Mouse (Mus musculus): ENCODE results near the gene Igf2bp2. TPM values are rescaled to one million over a fixed set of nuclear protein-coding genes. Genes with fewer than 3 reads are reported as not detected.

The Igf2bp2 gene
- total and polyA plus RNA-seq, 2 experiments = 0.37 to 0.81 TPM

- no peak for TF ChIP-seq POLR2A (IDR thresholded peaks at IDR 0.05; ENCODE audit: extremely low read depth, insufficient read depth, low read length)
- no peak for TF ChIP-seq CTCF (IDR thresholded peaks at IDR 0.05; ENCODE audit: low read depth, low read length)
- no peak overlapping the region for H3K9ac ChIP-seq (ENCODE audit: low read depth, low read length)
- no peak overlapping the region for H3K27ac ChIP-seq (replicated peaks; ENCODE audit: insufficient read depth, low read depth, low read length)
- H3K4me1 ChIP-seq (ENCODE audit: control insufficient read depth, insufficient read depth, low read length) = no peaks in the 10 kb centered on the region
- WGBS = 75% methylated on average over 4 of the region's 4 CpGs
- no peaks in the 10 kb centered on the region for H3K36me3 ChIP-seq (ENCODE audit: control insufficient read depth, insufficient read depth, low read length)
- DNase-seq (ENCODE audit: extremely low read depth, low read depth, low spot score) = no peak
- no peak overlapping the region for H3K4me3 ChIP-seq (ENCODE audit: insufficient read depth, low read depth, low read length)
- no peaks in the 10 kb centered on the region for H3K27me3 ChIP-seq (ENCODE audit: control insufficient read depth, insufficient read depth, low read length)
- H3K79me2 ChIP-seq (ENCODE audit: control insufficient read depth, insufficient read depth, low read length) = no peaks in the 10 kb centered on the region
These were observed 100.8 kb downstream of the Igf2bp2 start for GRCm38 (mm10) chr16:22062284-22062683.

DNA sequence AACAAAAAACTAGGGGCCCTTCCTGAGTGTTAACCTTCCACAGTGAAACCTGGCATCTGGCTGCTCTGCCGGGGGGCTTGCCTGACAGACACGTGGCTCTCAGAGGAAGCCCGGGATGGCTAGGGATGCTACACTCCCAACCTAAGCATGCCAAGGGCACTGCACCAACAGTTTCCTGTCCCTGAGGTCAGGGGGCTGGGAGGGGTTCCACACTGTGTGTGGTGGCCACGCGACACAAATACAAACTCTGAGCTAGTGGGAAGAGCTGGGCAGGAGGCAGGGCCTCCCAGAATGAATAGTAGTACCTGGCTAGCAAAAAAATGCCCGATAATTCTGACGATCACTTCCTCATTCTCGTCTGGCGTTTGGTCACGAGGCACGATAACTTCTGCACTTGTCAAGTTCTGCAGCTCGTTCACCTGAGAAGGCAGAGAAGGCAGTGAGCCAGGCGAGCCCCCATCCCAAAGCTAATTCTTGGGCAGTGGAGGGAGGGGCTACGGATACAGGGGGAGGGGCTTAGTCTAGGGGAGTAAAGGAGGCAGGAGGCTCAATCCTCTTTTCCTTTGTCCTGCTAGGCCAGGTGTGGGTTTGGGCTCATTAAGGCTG, 101.4 kb downstream of the Igf2bp2 start:
- Histone ChIP-seq H3K4me1 (ENCODE audit: control insufficient read depth, insufficient read depth, low read length) (no peaks in the 10 kb centered on the region), H3K4me3 (ENCODE audit: insufficient read depth, low read depth, low read length) (no peak overlapping the region), H3K36me3 (ENCODE audit: control insufficient read depth, insufficient read depth, low read length) (no peaks in the 10 kb centered on the region), H3K79me2 (ENCODE audit: control insufficient read depth, insufficient read depth, low read length) (no peaks in the 10 kb centered on the region), H3K9ac (ENCODE audit: low read depth, low read length) (no peak overlapping the region), H3K27me3 (ENCODE audit: control insufficient read depth, insufficient read depth, low read length) (no peaks in the 10 kb centered on the region), H3K27ac (replicated peaks; ENCODE audit: insufficient read depth, low read depth, low read length) (no peak overlapping the region)
- WGBS = 76% methylated on average over 14 of the region's 14 CpGs
- no peak for DNase-seq (ENCODE audit: extremely low read depth, low read depth, low spot score)
- TF ChIP-seq CTCF (IDR thresholded peaks at IDR 0.05; ENCODE audit: low read depth, low read length) = no peak
- TF ChIP-seq POLR2A (IDR thresholded peaks at IDR 0.05; ENCODE audit: extremely low read depth, insufficient read depth, low read length) = no peak

- H3K4me1 ChIP-seq (ENCODE audit: control insufficient read depth, insufficient read depth, low read length) = no peaks in the 10 kb centered on the region
- DNase-seq (ENCODE audit: extremely low read depth, low read depth, low spot score) = no peak
- no peak overlapping the region for H3K27ac ChIP-seq (replicated peaks; ENCODE audit: insufficient read depth, low read depth, low read length)
- no peaks in the 10 kb centered on the region for H3K79me2 ChIP-seq (ENCODE audit: control insufficient read depth, insufficient read depth, low read length)
- no peaks in the 10 kb centered on the region for H3K27me3 ChIP-seq (ENCODE audit: control insufficient read depth, insufficient read depth, low read length)
- 92% methylated on average over 10 of the region's 10 CpGs for WGBS
- H3K36me3 ChIP-seq (ENCODE audit: control insufficient read depth, insufficient read depth, low read length) = no peaks in the 10 kb centered on the region
- H3K4me3 ChIP-seq (ENCODE audit: insufficient read depth, low read depth, low read length) = no peak overlapping the region
- TF ChIP-seq CTCF (IDR thresholded peaks at IDR 0.05; ENCODE audit: low read depth, low read length) (no peak), POLR2A (IDR thresholded peaks at IDR 0.05; ENCODE audit: extremely low read depth, insufficient read depth, low read length) (no peak)
- H3K9ac ChIP-seq (ENCODE audit: low read depth, low read length) = no peak overlapping the region
These were observed 102.7 kb downstream of the Igf2bp2 start for GRCm38 (mm10) chr16:22060416-22060815.

GRCm38 (mm10) chr16:22058871-22059270, 104.2 kb downstream of the Igf2bp2 start:
- H3K4me1 ChIP-seq (ENCODE audit: control insufficient read depth, insufficient read depth, low read length) = no peaks in the 10 kb centered on the region
- no peaks in the 10 kb centered on the region for H3K27me3 ChIP-seq (ENCODE audit: control insufficient read depth, insufficient read depth, low read length)
- no peak overlapping the region for H3K27ac ChIP-seq (replicated peaks; ENCODE audit: insufficient read depth, low read depth, low read length)
- no peak for DNase-seq (ENCODE audit: extremely low read depth, low read depth, low spot score)
- WGBS = 96% methylated on average over 7 of the region's 7 CpGs
- TF ChIP-seq POLR2A (IDR thresholded peaks at IDR 0.05; ENCODE audit: extremely low read depth, insufficient read depth, low read length) (no peak), CTCF (IDR thresholded peaks at IDR 0.05; ENCODE audit: low read depth, low read length) (no peak)
- no peak overlapping the region for H3K9ac ChIP-seq (ENCODE audit: low read depth, low read length)
- H3K79me2 ChIP-seq (ENCODE audit: control insufficient read depth, insufficient read depth, low read length) = no peaks in the 10 kb centered on the region
- no peaks in the 10 kb centered on the region for H3K36me3 ChIP-seq (ENCODE audit: control insufficient read depth, insufficient read depth, low read length)
- no peak overlapping the region for H3K4me3 ChIP-seq (ENCODE audit: insufficient read depth, low read depth, low read length)

DNA sequence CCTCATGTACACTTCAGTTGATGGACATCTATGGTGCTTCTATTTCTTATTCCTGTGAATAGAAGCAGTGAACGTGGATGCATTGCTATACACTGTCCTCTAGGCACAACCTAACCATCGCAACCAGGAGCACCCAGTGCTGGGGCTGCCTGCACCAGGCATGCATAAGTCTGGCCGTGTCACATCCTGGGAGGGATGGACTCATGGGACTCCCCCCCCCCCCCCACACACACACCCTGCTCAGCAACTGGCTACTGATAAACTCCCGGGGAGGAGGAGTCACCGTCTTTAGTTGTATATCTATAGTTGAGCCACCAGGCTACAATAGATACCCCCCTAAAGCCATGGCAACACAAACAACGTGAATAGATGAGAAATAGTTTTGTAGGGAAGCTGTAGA, 105.6 kb downstream of the Igf2bp2 start:
- WGBS = 76% methylated on average over 6 of the region's 6 CpGs
- Histone ChIP-seq H3K4me3 (ENCODE audit: insufficient read depth, low read depth, low read length) (no peak overlapping the region), H3K36me3 (ENCODE audit: control insufficient read depth, insufficient read depth, low read length) (no peaks in the 10 kb centered on the region)

DNA sequence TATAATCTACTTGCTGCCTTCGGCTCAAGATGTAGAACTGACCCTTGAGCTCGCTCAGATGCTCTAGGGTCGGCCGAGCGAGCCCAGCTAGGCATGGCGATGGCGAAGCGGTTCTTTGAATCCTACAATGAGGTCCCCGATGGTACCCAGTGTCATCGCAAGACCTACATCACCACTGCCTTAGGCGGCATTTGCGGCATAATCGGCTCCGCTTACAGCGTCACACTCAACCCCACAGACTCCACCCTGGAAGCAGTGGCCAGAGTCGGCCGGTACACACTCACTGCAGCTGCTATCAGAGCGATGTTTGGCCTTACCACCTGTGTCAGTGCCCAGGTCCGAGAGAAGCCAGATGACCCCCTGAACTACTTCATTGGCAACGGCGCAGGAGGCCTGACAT, 109.7 kb downstream of the Igf2bp2 start:
- Histone ChIP-seq H3K4me3 (ENCODE audit: insufficient read depth, low read depth, low read length) (no peak overlapping the region), H3K27ac (replicated peaks; ENCODE audit: insufficient read depth, low read depth, low read length) (no peak overlapping the region), H3K79me2 (ENCODE audit: control insufficient read depth, insufficient read depth, low read length) (no peaks in the 10 kb centered on the region), H3K36me3 (ENCODE audit: control insufficient read depth, insufficient read depth, low read length) (peaks cover 3% of the 10 kb centered on the region), H3K27me3 (ENCODE audit: control insufficient read depth, insufficient read depth, low read length) (no peaks in the 10 kb centered on the region), H3K4me1 (ENCODE audit: control insufficient read depth, insufficient read depth, low read length) (no peaks in the 10 kb centered on the region), H3K9ac (ENCODE audit: low read depth, low read length) (no peak overlapping the region)
- DNase-seq (ENCODE audit: extremely low read depth, low read depth, low spot score) = no peak
- no peak for TF ChIP-seq POLR2A (IDR thresholded peaks at IDR 0.05; ENCODE audit: extremely low read depth, insufficient read depth, low read length)
- TF ChIP-seq CTCF (IDR thresholded peaks at IDR 0.05; ENCODE audit: low read depth, low read length) = no peak
- WGBS = 93% methylated on average over 21 of the region's 21 CpGs

More for the DNA sequence above, 105.6 kb downstream of the Igf2bp2 start:
- Histone ChIP-seq H3K9ac (ENCODE audit: low read depth, low read length) (no peak overlapping the region), H3K27ac (replicated peaks; ENCODE audit: insufficient read depth, low read depth, low read length) (no peak overlapping the region), H3K27me3 (ENCODE audit: control insufficient read depth, insufficient read depth, low read length) (no peaks in the 10 kb centered on the region), H3K79me2 (ENCODE audit: control insufficient read depth, insufficient read depth, low read length) (no peaks in the 10 kb centered on the region), H3K4me1 (ENCODE audit: control insufficient read depth, insufficient read depth, low read length) (no peaks in the 10 kb centered on the region)
- TF ChIP-seq POLR2A (IDR thresholded peaks at IDR 0.05; ENCODE audit: extremely low read depth, insufficient read depth, low read length) = no peak
- no peak for TF ChIP-seq CTCF (IDR thresholded peaks at IDR 0.05; ENCODE audit: low read depth, low read length)
- no peak for DNase-seq (ENCODE audit: extremely low read depth, low read depth, low spot score)
